Mouse (Mus musculus): ENCODE measurements at regions not wholly inside any gene's neighbourhood (a gene's known extent, or its start where the extent isn't known, plus 50 kb on each side); places are given as distances from the start of the nearest gene placed in this dataset.

- no peak for TF ChIP-seq CTCF (IDR thresholded peaks at IDR 0.05; ENCODE audit: low read depth)
- TF ChIP-seq EP300 (IDR thresholded peaks at IDR 0.05; ENCODE audit: low read depth): no peak
Observed at GRCm38 (mm10) chr12:77929571-77929970, 264.5 kb upstream of the Gm6657 start.

Measured in heart, postnatal 0 days (tissue).